Mouse (Mus musculus) WW6 (cell line): ENCODE measurements at regions not wholly inside any gene's neighbourhood (a gene's known extent, or its start where the extent isn't known, plus 50 kb on each side); places are given as distances from the start of the nearest gene placed in this dataset.

Experiments used
- DNase-seq: peaks from one replicate; pipeline ENCODE4 v3.0.0-alpha.2; 2013; ENCODE audit warnings: low read depth, low spot score

GRCm38 (mm10) chr2:30525295-30525694 is 51.3 kb upstream of the Ier5l start:
- DNase-seq = no peak

- DNase-seq = no peak
Observed at GRCm38 (mm10) chr2:30525831-30526230, 51.8 kb upstream of the Ier5l start.

DNA sequence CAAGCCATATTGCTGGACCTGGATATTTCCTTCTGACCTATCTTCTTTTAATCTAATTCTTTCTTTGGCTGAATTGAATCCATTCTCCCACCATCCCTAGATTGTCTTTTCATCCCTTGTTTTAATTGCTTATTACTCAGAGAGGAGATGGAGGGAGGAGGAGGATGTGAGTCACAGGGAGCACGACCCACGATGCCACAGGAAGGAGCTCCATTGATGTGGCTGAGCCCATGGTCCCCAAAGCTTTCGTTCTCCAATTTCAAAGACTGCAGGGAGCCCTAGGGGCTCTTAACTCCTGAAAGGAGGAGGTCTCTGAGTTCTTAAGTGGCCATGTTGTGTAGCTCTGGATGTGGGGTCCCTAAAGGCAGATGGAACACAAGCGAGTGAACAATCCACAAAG is 53.5 kb upstream of the Ier5l start:
- DNase-seq = no peak

GRCm38 (mm10) chr2:30532948-30533347 is 58.9 kb upstream of the Ier5l start:
- DNase-seq = no peak

GRCm38 (mm10) chr2:30533367-30533766 is 59.3 kb upstream of the Ier5l start:
- DNase-seq = no peak

GRCm38 (mm10) chr2:30534485-30534884 is 60.4 kb upstream of the Cstad start:
- DNase-seq = no peak

- no peak for DNase-seq
Observed at GRCm38 (mm10) chr2:30539305-30539704, 55.5 kb upstream of the Cstad start.

GRCm38 (mm10) chr2:30541541-30541940 is 53.3 kb upstream of the Cstad start:
- DNase-seq = no peak

DNA sequence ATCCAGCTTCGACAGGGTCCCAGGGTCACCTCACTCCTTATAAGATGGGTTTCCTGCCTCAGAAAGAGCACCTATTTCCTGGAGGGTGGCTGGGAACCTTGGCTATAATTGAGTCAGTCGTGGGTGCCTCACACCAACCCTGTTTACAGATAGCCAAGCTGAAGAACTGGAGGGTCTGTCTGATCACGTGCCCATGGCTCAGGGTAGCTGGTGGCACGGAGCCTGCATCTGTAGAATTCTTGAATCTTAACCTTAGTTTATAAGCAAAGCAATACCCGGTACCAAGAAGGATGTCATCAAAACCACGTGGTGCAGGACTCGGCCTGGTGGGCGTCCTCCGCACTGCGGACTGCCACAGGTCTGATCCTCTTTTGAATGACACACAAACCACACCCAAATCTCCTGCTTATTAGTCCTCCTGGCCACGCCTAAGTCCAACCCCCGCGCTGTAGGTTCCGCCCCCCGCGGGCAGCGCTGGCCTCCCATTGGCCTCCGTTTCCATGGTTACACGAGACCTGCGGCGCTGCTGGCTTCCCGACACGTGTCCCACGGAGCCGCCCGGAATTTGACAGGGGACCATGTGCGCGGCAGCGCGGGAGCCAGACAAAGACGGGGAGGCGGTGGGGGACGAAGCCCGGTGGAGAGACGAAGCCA is 49.9 kb upstream of the Cstad start:
- peak; percentile 45 for DNase-seq
